Mouse (Mus musculus): ENCODE data around the gene Slc4a5. TPM values are rescaled to one million over a fixed set of nuclear protein-coding genes. Genes with fewer than 3 reads are reported as not detected.

Slc4a5 gene
- polyA plus RNA-seq, 1 experiment from 2014 or later: 0.63 TPM

DNA sequence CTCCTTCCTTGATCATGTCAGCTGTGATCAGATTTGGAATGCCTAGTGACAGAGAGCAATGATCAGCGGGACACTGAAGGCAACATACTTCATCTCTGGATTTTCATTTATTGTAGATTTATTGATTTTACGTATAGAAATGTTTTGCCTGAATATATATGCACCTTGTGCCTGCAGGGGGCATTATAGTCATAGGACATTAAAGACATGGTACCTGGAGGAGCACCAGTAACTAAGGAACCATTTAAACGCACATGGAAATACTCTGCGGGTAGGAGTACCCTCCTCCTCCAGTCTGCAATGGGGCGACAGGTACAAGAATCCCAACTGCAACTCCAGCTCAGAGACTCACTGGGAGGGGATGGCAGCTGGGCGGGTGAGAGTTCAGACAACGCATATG lies 89.4 kb downstream of the Slc4a5 start:
- H3K9ac ChIP-seq (ENCODE audit: low read length): no peak overlapping the region
- H3K4me3 ChIP-seq (ENCODE audit: low read depth, low read length): no peak overlapping the region
- peaks cover 74% of the 10 kb centered on the region for H3K36me3 ChIP-seq (ENCODE audit: control insufficient read depth, insufficient read depth, low read length)
- WGBS: 92% methylated on average over 7 of the region's 7 CpGs
- H3K27me3 ChIP-seq (replicated peaks; ENCODE audit: control insufficient read depth, insufficient read depth, low read length): no peaks in the 10 kb centered on the region
- H3K9me3 ChIP-seq (replicated peaks; ENCODE audit: control insufficient read depth, low read length): no peaks in the 10 kb centered on the region
- no peak overlapping the region for H3K4me2 ChIP-seq (ENCODE audit: low read length)
- no peaks in the 10 kb centered on the region for H3K4me1 ChIP-seq (ENCODE audit: control insufficient read depth, insufficient read depth, low read length)
- ATAC-seq: no peak
- H3K27ac ChIP-seq (ENCODE audit: low read depth, low read length): no peak overlapping the region
- no peak for DNase-seq (ENCODE audit: low spot score)

DNA sequence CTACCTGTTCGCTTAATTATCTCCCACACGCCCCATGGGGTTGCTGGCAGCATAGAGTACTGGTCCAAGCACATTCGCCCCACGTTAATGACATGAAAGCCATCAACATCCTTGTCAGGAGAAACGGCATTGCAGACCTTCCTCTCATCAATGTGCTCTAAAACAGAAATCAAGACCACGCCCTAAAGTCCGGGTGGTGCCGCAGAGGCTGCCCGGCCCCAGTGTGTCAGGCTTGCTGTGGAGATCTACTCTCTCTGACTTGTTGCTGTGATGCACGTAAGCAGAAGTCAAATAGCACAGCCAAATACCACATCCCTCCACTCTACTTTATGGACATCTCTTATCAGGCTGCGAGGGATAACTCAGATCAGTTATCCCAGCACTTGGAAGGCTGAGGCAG lies 91.6 kb downstream of the Slc4a5 start:
- WGBS: 96% methylated on average over 11 of the region's 11 CpGs
- Histone ChIP-seq H3K27ac (ENCODE audit: low read depth, low read length) (no peak overlapping the region), H3K9me3 (replicated peaks; ENCODE audit: control insufficient read depth, low read length) (no peaks in the 10 kb centered on the region), H3K4me3 (ENCODE audit: low read depth, low read length) (no peak overlapping the region), H3K4me2 (ENCODE audit: low read length) (no peak overlapping the region), H3K4me1 (ENCODE audit: control insufficient read depth, insufficient read depth, low read length) (no peaks in the 10 kb centered on the region; the same call in 1 of the 2 replicates), H3K36me3 (ENCODE audit: control insufficient read depth, insufficient read depth, low read length) (peaks cover 58% of the 10 kb centered on the region), H3K9ac (ENCODE audit: low read length) (no peak overlapping the region), H3K27me3 (replicated peaks; ENCODE audit: control insufficient read depth, insufficient read depth, low read length) (no peaks in the 10 kb centered on the region)
- ATAC-seq: no peak
- DNase-seq (ENCODE audit: low spot score): no peak

DNA sequence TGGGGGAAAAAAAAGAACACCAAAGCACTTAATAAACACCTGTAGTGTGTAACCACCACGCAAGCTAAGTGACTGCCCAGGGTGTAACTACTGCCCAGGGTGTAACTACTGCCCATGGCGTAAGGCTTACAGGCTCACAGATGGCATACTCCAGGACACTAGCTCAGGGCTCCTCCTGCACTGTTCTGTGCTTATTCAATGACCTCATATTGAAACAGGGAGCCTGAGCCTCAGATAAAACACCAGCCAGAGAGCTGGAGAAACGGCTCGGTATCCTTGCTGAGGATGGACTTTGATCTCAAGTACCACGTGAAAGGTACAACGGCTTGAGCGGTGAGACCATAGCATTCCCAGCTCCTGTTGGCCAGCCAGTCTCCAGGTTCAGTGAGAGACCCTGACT lies 92.4 kb downstream of the Slc4a5 start:
- Histone ChIP-seq H3K4me2 (ENCODE audit: low read length) (no peak overlapping the region), H3K36me3 (ENCODE audit: control insufficient read depth, insufficient read depth, low read length) (peaks cover 50% of the 10 kb centered on the region), H3K27me3 (replicated peaks; ENCODE audit: control insufficient read depth, insufficient read depth, low read length) (no peaks in the 10 kb centered on the region), H3K9ac (ENCODE audit: low read length) (no peak overlapping the region), H3K4me1 (ENCODE audit: control insufficient read depth, insufficient read depth, low read length) (no peaks in the 10 kb centered on the region; the same call in none of the 2 replicates), H3K4me3 (ENCODE audit: low read depth, low read length) (no peak overlapping the region), H3K9me3 (replicated peaks; ENCODE audit: control insufficient read depth, low read length) (no peaks in the 10 kb centered on the region), H3K27ac (ENCODE audit: low read depth, low read length) (no peak overlapping the region)
- WGBS: 94% methylated on average over 7 of the region's 7 CpGs
- no peak for ATAC-seq
- no peak for DNase-seq (ENCODE audit: low spot score)

DNA sequence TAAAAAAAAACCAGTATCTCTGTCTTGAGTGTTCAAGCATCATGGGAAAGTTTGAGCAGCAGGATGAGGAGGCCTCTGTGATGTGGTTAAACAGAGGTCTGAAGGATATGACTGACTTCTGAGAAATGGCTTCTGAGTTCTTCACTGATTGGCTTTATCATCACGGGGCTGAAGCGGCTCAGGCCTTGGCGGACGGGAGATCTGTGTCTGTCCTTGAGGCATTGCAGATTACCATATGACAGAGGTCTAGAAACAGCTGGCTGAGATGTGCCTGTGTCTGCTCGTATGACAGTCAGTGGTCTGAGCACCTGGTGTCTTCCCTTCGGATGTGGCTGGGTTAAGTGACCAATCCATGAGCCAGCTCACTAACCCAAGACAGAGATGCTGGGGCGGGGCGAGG lies 92.9 kb downstream of the Slc4a5 start:
- no peak overlapping the region for H3K4me3 ChIP-seq (ENCODE audit: low read depth, low read length)
- DNase-seq (ENCODE audit: low spot score): no peak
- 88% methylated on average over 8 of the region's 8 CpGs for WGBS
- H3K4me2 ChIP-seq (ENCODE audit: low read length): no peak overlapping the region
- no peaks in the 10 kb centered on the region; the same call in none of the 2 replicates for H3K4me1 ChIP-seq (ENCODE audit: control insufficient read depth, insufficient read depth, low read length)
- ATAC-seq: no peak
- no peaks in the 10 kb centered on the region for H3K9me3 ChIP-seq (replicated peaks; ENCODE audit: control insufficient read depth, low read length)
- no peaks in the 10 kb centered on the region for H3K27me3 ChIP-seq (replicated peaks; ENCODE audit: control insufficient read depth, insufficient read depth, low read length)
- H3K9ac ChIP-seq (ENCODE audit: low read length): no peak overlapping the region
- H3K36me3 ChIP-seq (ENCODE audit: control insufficient read depth, insufficient read depth, low read length): peaks cover 48% of the 10 kb centered on the region
- no peak overlapping the region for H3K27ac ChIP-seq (ENCODE audit: low read depth, low read length)

DNA sequence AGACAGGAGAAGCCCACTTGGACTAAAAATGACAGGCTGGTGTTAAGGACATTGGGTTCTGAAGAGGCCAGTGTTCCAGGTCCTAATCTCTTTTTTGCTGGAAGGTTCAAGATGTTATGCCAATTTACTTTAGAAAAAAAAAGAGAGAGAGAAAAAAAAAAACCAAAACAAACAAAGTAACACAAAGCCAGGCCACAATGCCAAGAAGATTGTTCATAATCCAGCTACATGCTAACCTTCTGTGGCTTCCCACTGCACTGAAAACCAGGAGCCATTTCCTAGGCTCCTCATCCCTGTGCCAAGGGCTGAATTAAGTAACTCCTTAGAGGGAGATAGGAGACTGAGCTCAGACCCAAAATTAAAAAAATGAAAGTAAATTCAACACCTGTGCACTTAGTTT lies 95.7 kb downstream of the Slc4a5 start:
- Histone ChIP-seq H3K4me1 (ENCODE audit: control insufficient read depth, insufficient read depth, low read length) (no peaks in the 10 kb centered on the region; the same call in none of the 2 replicates), H3K9ac (ENCODE audit: low read length) (no peak overlapping the region)
- ATAC-seq: no peak

DNA sequence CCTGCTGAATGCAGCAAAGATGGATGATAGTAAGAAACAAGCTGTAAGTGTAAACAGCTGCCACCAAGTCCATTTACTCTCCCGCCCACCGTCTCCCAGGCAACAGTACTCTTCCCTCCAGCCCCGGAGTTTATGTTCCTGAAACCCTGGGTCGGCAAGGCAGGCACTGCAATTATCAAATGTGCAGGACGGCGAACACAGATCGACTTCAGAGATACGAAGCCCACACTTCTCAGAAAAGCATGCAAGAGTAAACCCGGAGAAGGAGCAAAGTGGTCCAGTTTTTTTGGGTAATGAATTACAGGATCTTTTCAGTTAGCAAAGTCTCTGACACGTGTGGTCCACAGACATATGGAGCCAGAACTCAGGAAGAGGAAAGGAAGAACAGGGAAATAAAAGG lies 96.4 kb downstream of the Slc4a5 start:
- Histone ChIP-seq H3K4me3 (ENCODE audit: low read depth, low read length) (peak overlapping the region; percentile 90), H3K4me2 (ENCODE audit: low read length) (peak overlapping the region; percentile 82), H3K9ac (ENCODE audit: low read length) (peak overlapping the region; percentile 13; the same call in 1 of the 2 replicates), H3K27ac (ENCODE audit: low read depth, low read length) (no peak overlapping the region), H3K27me3 (replicated peaks; ENCODE audit: control insufficient read depth, insufficient read depth, low read length) (no peaks in the 10 kb centered on the region), H3K4me1 (ENCODE audit: control insufficient read depth, insufficient read depth, low read length) (no peaks in the 10 kb centered on the region; the same call in none of the 2 replicates), H3K9me3 (replicated peaks; ENCODE audit: control insufficient read depth, low read length) (no peaks in the 10 kb centered on the region), H3K36me3 (ENCODE audit: control insufficient read depth, insufficient read depth, low read length) (peaks cover 22% of the 10 kb centered on the region)
- DNase-seq (ENCODE audit: low spot score): peak; percentile 38
- WGBS: 6% methylated on average over 10 of the region's 10 CpGs
- no peak for ATAC-seq

More for the DNA sequence above, 95.7 kb downstream of the Slc4a5 start:
- Histone ChIP-seq H3K9me3 (replicated peaks; ENCODE audit: control insufficient read depth, low read length) (no peaks in the 10 kb centered on the region), H3K27me3 (replicated peaks; ENCODE audit: control insufficient read depth, insufficient read depth, low read length) (no peaks in the 10 kb centered on the region), H3K36me3 (ENCODE audit: control insufficient read depth, insufficient read depth, low read length) (peaks cover 29% of the 10 kb centered on the region), H3K27ac (ENCODE audit: low read depth, low read length) (no peak overlapping the region), H3K4me3 (ENCODE audit: low read depth, low read length) (no peak overlapping the region), H3K4me2 (ENCODE audit: low read length) (no peak overlapping the region)
- no peak for DNase-seq (ENCODE audit: low spot score)

DNA sequence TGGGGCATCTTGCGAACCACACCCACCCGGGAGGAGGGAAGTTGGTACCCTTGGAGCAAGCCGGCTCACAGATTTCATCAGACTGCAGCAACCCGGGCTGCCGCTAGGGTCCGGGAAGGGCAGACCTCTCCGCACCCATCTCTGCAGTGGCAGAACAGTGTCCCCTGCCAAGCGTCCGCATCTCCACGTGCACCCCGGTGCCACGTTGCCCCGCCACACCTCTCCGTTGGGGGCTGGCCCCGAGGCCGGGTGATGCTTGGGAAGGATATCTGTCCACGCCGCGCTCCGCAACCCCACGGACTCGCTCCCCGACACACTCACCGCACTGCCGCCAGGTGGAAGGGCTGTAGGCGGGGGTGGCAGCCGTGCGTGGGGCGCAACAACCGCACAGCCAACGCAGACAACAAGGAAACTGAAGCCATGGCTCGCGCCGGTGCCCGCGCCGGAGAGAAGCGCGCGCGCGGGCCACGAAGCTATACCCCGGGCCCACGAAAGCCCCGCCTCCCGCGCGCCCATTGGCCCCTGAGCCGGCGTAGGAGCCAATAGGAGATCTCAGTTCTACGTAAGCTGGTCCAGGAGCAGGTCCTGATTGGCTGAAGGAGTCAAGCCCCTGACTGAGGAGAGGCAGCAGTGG lies 97.6 kb downstream of the Slc4a5 start:
- Histone ChIP-seq H3K27me3 (replicated peaks; ENCODE audit: control insufficient read depth, insufficient read depth, low read length) (no peaks in the 10 kb centered on the region), H3K9me3 (replicated peaks; ENCODE audit: control insufficient read depth, low read length) (no peaks in the 10 kb centered on the region), H3K27ac (ENCODE audit: low read depth, low read length) (peak overlapping the region; percentile 60; the same call in 1 of the 2 replicates), H3K9ac (ENCODE audit: low read length) (peak overlapping the region; percentile 91), H3K36me3 (ENCODE audit: control insufficient read depth, insufficient read depth, low read length) (peaks cover 10% of the 10 kb centered on the region), H3K4me1 (ENCODE audit: control insufficient read depth, insufficient read depth, low read length) (no peaks in the 10 kb centered on the region; the same call in none of the 2 replicates), H3K4me2 (ENCODE audit: low read length) (peak overlapping the region; percentile 82), H3K4me3 (ENCODE audit: low read depth, low read length) (peak overlapping the region; percentile 90)
- 0% methylated on average over 51 of the region's 52 CpGs for WGBS
- peak; percentile 100 for ATAC-seq
- DNase-seq (ENCODE audit: low spot score): peak; percentile 97

DNA sequence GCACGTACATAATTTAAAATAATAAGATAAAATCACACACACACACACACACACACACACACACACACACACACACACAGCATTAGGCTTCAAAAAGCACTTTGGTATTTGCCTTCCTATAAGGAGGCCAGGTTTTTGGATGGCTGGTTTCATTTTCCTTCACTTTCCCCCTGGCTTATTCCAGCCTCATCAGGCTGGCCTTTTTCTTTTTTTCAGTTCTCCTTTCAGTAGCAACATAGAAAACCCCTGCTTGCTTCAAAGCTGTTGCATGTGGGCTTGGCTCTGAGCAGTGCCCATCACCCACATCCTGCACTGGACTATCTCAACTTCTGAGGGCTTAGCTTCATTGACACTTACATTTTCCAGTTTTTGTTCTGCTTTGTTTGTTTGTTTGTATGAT lies 102.3 kb downstream of the Slc4a5 start:
- ATAC-seq (no peak), DNase-seq (ENCODE audit: low spot score) (no peak)
- Histone ChIP-seq H3K4me2 (ENCODE audit: low read length) (no peak overlapping the region), H3K36me3 (ENCODE audit: control insufficient read depth, insufficient read depth, low read length) (no peaks in the 10 kb centered on the region), H3K9me3 (replicated peaks; ENCODE audit: control insufficient read depth, low read length) (no peaks in the 10 kb centered on the region), H3K27ac (ENCODE audit: low read depth, low read length) (no peak overlapping the region), H3K27me3 (replicated peaks; ENCODE audit: control insufficient read depth, insufficient read depth, low read length) (no peaks in the 10 kb centered on the region), H3K4me3 (ENCODE audit: low read depth, low read length) (no peak overlapping the region), H3K9ac (ENCODE audit: low read length) (no peak overlapping the region), H3K4me1 (ENCODE audit: control insufficient read depth, insufficient read depth, low read length) (peaks cover 9% of the 10 kb centered on the region)
- 69% methylated on average over 1 of the region's 1 CpGs for WGBS

DNA sequence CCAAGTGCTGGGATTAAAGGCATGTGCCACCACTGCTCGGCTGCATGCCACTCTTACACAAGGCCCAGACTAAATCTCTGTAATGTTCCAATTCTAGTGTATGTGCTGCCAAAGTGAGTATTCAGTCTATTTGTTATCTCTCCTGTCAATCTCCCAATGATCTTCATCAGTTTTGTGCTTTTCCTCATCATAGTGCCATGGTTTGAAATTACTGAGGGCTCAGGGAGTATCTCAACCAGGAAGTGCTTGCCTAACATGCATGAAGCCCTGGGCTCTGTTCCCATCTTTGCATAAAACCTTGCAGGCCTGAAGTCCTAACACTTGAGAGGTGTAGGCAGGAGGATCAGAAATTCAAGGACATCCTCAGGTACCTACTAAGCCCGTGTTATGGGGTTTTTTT lies 103.2 kb downstream of the Slc4a5 start:
- peaks cover 12% of the 10 kb centered on the region for H3K4me1 ChIP-seq (ENCODE audit: control insufficient read depth, insufficient read depth, low read length)
- no peak overlapping the region for H3K27ac ChIP-seq (ENCODE audit: low read depth, low read length)
- DNase-seq (ENCODE audit: low spot score) (no peak), ATAC-seq (no peak)
- WGBS: 55% methylated on average over 2 of the region's 2 CpGs
- no peaks in the 10 kb centered on the region for H3K36me3 ChIP-seq (ENCODE audit: control insufficient read depth, insufficient read depth, low read length)
- H3K4me3 ChIP-seq (ENCODE audit: low read depth, low read length): no peak overlapping the region
- H3K27me3 ChIP-seq (replicated peaks; ENCODE audit: control insufficient read depth, insufficient read depth, low read length): no peaks in the 10 kb centered on the region
- no peaks in the 10 kb centered on the region for H3K9me3 ChIP-seq (replicated peaks; ENCODE audit: control insufficient read depth, low read length)
- H3K4me2 ChIP-seq (ENCODE audit: low read length): no peak overlapping the region
- H3K9ac ChIP-seq (ENCODE audit: low read length): no peak overlapping the region
